Mouse (Mus musculus) liver, adult 2 months (tissue): ENCODE measurements at regions not wholly inside any gene's neighbourhood (a gene's known extent, or its start where the extent isn't known, plus 50 kb on each side); places are given as distances from the start of the nearest gene placed in this dataset.
A peak's percentile ranks its signal among the peaks of the same experiment; 100 is the strongest.
"Not testable (repeated sequence)": the region's sequence is repeated elsewhere in the genome, so short reads cannot be mapped to it uniquely, and the experiment has no call there.

Experiments used
- DNase-seq: peaks from one replicate; pipeline ENCODE4 v3.0.0-alpha.2; 2011; ENCODE audit warnings: low read depth, low spot score; ENCODE audit errors: extremely low read depth
- H3K27ac ChIP-seq: fragments of 200-500 bp; replicated peaks from 2 replicates; pipeline ENCODE4 v1.5.1; 2012; ENCODE audit warnings: low read depth, mild to moderate bottlenecking, control low read depth, inconsistent platforms, low read length; ENCODE audit not compliant: insufficient read depth
- H3K27me3 ChIP-seq: fragments of 200-500 bp; 2 replicates; pipeline ENCODE4 v1.6.1; 2012; ENCODE audit warnings: mild to moderate bottlenecking, moderate library complexity, low read length, inconsistent platforms; ENCODE audit not compliant: control insufficient read depth, insufficient read depth
- H3K36me3 ChIP-seq: fragments of 200-500 bp; 2 replicates; pipeline ENCODE4 v1.6.1; 2012; ENCODE audit warnings: low read length, inconsistent platforms; ENCODE audit not compliant: control insufficient read depth, insufficient read depth
- H3K4me1 ChIP-seq: fragments of 200-500 bp; 2 replicates; pipeline ENCODE4 v1.6.1; 2011; ENCODE audit warnings: low read length; ENCODE audit not compliant: control insufficient read depth, insufficient read depth
- H3K4me3 ChIP-seq: fragments of 200-500 bp; 2 replicates; pipeline ENCODE4 v1.5.1; 2011; ENCODE audit warnings: low read depth, mild to moderate bottlenecking, control low read depth, low read length, moderate library complexity; ENCODE audit not compliant: insufficient read depth
- H3K79me2 ChIP-seq: fragments of 200-500 bp; 2 replicates; pipeline ENCODE4 v1.6.1; 2012; ENCODE audit warnings: inconsistent platforms, mild to moderate bottlenecking, low read length, moderate library complexity; ENCODE audit not compliant: control insufficient read depth, insufficient read depth
- H3K9ac ChIP-seq: fragments of 200-500 bp; 2 replicates; pipeline ENCODE4 v1.6.1; 2012; ENCODE audit warnings: low read depth, mild to moderate bottlenecking, control low read depth, inconsistent platforms, low read length
- CTCF ChIP-seq: fragments of 200-500 bp; IDR thresholded peaks from 2 replicates; pipeline ENCODE4 v1.5.1; 2011; ENCODE audit warnings: low read depth, low read length, control low read depth
- POLR2A ChIP-seq: fragments of 200-500 bp; IDR thresholded peaks from 2 replicates; pipeline ENCODE4 v1.6.1; 2011; ENCODE audit warnings: low read length, control low read depth; ENCODE audit not compliant: insufficient read depth; ENCODE audit errors: extremely low read depth
- WGBS: fragments of 180-500 bp; shearing (Covaris S2); methylation state at CpG from one replicate; pipeline ENCODE4 v1.1.7; 2018; 5-methylcytosine and 5-hydroxymethylcytosine counted together

GRCm38 (mm10) chr1:145910637-145911369, 583.8 kb upstream of the Brinp3 start:
- Histone ChIP-seq H3K27ac (no peak overlapping the region), H3K79me2 (no peaks in the 10 kb centered on the region), H3K9ac (no peak overlapping the region), H3K4me3 (no peak overlapping the region), H3K36me3 (no peaks in the 10 kb centered on the region), H3K27me3 (no peaks in the 10 kb centered on the region), H3K4me1 (no peaks in the 10 kb centered on the region)
- DNase-seq: no peak
- TF ChIP-seq POLR2A (no peak), CTCF (no peak)
- WGBS: 67% methylated on average over 3 of the region's 3 CpGs

- H3K4me3 ChIP-seq: no peak overlapping the region
- H3K27me3 ChIP-seq: no peaks in the 10 kb centered on the region
- no peak overlapping the region for H3K9ac ChIP-seq
- WGBS: 82% methylated on average over 5 of the region's 5 CpGs
- H3K27ac ChIP-seq: no peak overlapping the region
- no peaks in the 10 kb centered on the region for H3K79me2 ChIP-seq
- TF ChIP-seq CTCF: no peak
- TF ChIP-seq POLR2A: no peak
- no peaks in the 10 kb centered on the region for H3K36me3 ChIP-seq
- DNase-seq: peak; percentile 40
- H3K4me1 ChIP-seq: no peaks in the 10 kb centered on the region
These were observed 558.8 kb upstream of the Brinp3 start for GRCm38 (mm10) chr1:145935798-145936197.

- WGBS: 73% methylated on average over 5 of the region's 5 CpGs
- not testable (repeated sequence) for H3K79me2 ChIP-seq, H3K4me1 ChIP-seq, H3K27me3 ChIP-seq, H3K4me3 ChIP-seq, H3K36me3 ChIP-seq, H3K27ac ChIP-seq, DNase-seq, H3K9ac ChIP-seq
These were observed 536.8 kb upstream of the Brinp3 start for GRCm38 (mm10) chr1:145957762-145958161.

GRCm38 (mm10) chr1:145962303-145962702, 532.3 kb upstream of the Brinp3 start:
- TF ChIP-seq POLR2A (no peak), CTCF (no peak)
- Histone ChIP-seq H3K4me1 (no peaks in the 10 kb centered on the region), H3K4me3 (no peak overlapping the region), H3K9ac (no peak overlapping the region), H3K79me2 (no peaks in the 10 kb centered on the region), H3K27ac (no peak overlapping the region), H3K27me3 (no peaks in the 10 kb centered on the region), H3K36me3 (no peaks in the 10 kb centered on the region)
- DNase-seq: no peak

GRCm38 (mm10) chr1:145968026-145968425, 526.5 kb upstream of the Brinp3 start:
- H3K27ac ChIP-seq: no peak overlapping the region
- no peak for TF ChIP-seq CTCF
- TF ChIP-seq POLR2A: no peak
- H3K4me3 ChIP-seq: no peak overlapping the region
- H3K4me1 ChIP-seq: no peaks in the 10 kb centered on the region
- H3K27me3 ChIP-seq: no peaks in the 10 kb centered on the region
- no peaks in the 10 kb centered on the region for H3K36me3 ChIP-seq
- peak; percentile 3 for DNase-seq
- H3K79me2 ChIP-seq: no peaks in the 10 kb centered on the region
- H3K9ac ChIP-seq: no peak overlapping the region

GRCm38 (mm10) chr1:145972416-145972815, 522.1 kb upstream of the Brinp3 start:
- H3K79me2 ChIP-seq: no peaks in the 10 kb centered on the region
- WGBS: 53% methylated on average over 2 of the region's 2 CpGs
- no peaks in the 10 kb centered on the region for H3K36me3 ChIP-seq
- peak; percentile 85 for DNase-seq
- no peak overlapping the region for H3K4me3 ChIP-seq
- H3K4me1 ChIP-seq: no peaks in the 10 kb centered on the region
- no peak for TF ChIP-seq POLR2A
- TF ChIP-seq CTCF: no peak
- H3K9ac ChIP-seq: no peak overlapping the region
- H3K27ac ChIP-seq: no peak overlapping the region
- no peaks in the 10 kb centered on the region for H3K27me3 ChIP-seq
